ENCODE assay signal across 21 mouse cellular contexts in the genomic region with DNA sequence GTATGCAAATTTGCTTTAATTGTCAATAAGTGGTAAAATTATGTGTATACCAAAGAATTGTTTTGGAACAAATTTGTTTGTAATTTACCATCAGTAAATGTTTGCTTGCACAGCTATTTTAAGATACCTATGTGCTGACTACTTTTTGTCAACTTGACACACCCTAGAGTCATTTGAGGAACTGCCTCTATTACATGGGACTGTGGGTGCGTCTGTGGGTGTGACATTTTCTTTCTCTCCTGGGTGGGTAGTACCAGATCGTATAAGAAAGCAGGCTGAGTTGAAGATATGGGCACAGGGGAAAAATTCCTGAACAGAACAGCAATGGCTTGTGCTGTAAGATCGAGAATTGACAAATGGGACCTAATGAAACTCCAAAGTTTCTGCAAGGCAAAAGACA.
"Had no signal": no experiment of that assay in that cellular context is flagged by ENCODE, and none has a peak within 500 bp of the region (broad histone marks: within the 10 kb centered on the region; RNA-seq: fewer than 3 reads in every experiment).

No protein-coding gene starts in this region.

- ATAC-seq: forebrain, embryonic 13.5 days; forebrain, embryonic 14.5 days; forebrain, embryonic 15.5 days; forebrain, embryonic 16.5 days; forebrain, postnatal 0 days had no signal

- DNase-seq: cerebellum, adult 8-10 months; cerebellum, adult 9-10 months; cerebellum, adult 9-11 months; cerebellum, postnatal 10 days; cerebellum, postnatal 14 days; cerebellum, postnatal 25 days; cerebellum, postnatal 36 days; embryo, embryonic 11 days; forebrain, postnatal 0 days; gastrocnemius, adult 2 months; gastrocnemius, postnatal 10 days; gastrocnemius, postnatal 14 days; gastrocnemius, postnatal 25 days; gastrocnemius, postnatal 36 days; heart, adult 11 months; heart, adult 18-20 months; heart, adult 2 months had no signal
